Mouse (Mus musculus) gastrocnemius, postnatal 36 days (tissue): ENCODE data around the gene C1qtnf5. TPM values are rescaled to one million over a fixed set of nuclear protein-coding genes. Genes with fewer than 3 reads are reported as not detected.
A peak's percentile ranks its signal among the peaks of the same experiment; 100 is the strongest.
"Not testable (repeated sequence)": the region's sequence is repeated elsewhere in the genome, so short reads cannot be mapped to it uniquely, and the experiment has no call there.

Source experiments
- DNase-seq, 2 experiments: peaks; one replicate each; pipeline ENCODE4 v3.0.0; 2022
- intact Hi-C: fragments of 180-260 bp; cut with DNase I; formaldehyde crosslinking; loops from one replicate; pipeline ENCODE4 v1.15.1; 2025
- total RNA-seq, 2 experiments: library from RNA; stranded (reverse); gene quantifications; 2 replicates each; pipeline ENCODE4 v1.2.3; 2021

C1qtnf5 gene
- total RNA-seq, 2 experiments from 2014 or later: 6.7 to 9.6 TPM

- no peak for DNase-seq
- intact Hi-C loops: no loop called here
Measured at GRCm38 (mm10) chr9:44101490-44101889, 5.6 kb upstream of the C1qtnf5 start, which contains the start of gene Mfrp. TSS of gene Mfrp (plus strand) at chr9:44101729.

- no peak for DNase-seq
- intact Hi-C loops: no loop called here
Measured at GRCm38 (mm10) chr9:44104881-44105280, 2.2 kb upstream of the C1qtnf5 start.

- no peak for DNase-seq
- intact Hi-C loops: no loop called here
Measured at GRCm38 (mm10) chr9:44105781-44106180, 1.3 kb upstream of the C1qtnf5 start.

- DNase-seq: no peak
- intact Hi-C loops: no loop called here
Measured at GRCm38 (mm10) chr9:44106182-44106581, 863 bp upstream of the C1qtnf5 start.

GRCm38 (mm10) chr9:44106596-44106995 is 449 bp upstream of the C1qtnf5 start:
- peak in 1 of 2 experiments; percentile 3 for DNase-seq
- intact Hi-C loops: no loop called here

GRCm38 (mm10) chr9:44107557-44108179 is 623 bp downstream of the C1qtnf5 start:
- intact Hi-C loops: no loop called here
- peak in 1 of 2 experiments; percentile 38 for DNase-seq

- peak in 1 of 2 experiments; percentile 8 for DNase-seq
- intact Hi-C loops: no loop called here
Measured at GRCm38 (mm10) chr9:44108269-44109055, 1.4 kb downstream of the C1qtnf5 start.

GRCm38 (mm10) chr9:44109360-44110095 is 2.5 kb downstream of the C1qtnf5 start:
- intact Hi-C loops: no loop called here
- peak; percentile 58 to 73 for DNase-seq

- intact Hi-C loops, DNase-seq: not testable (repeated sequence)
Measured at GRCm38 (mm10) chr9:44111909-44112308, 4.9 kb downstream of the C1qtnf5 start.

- intact Hi-C loops: no loop called here
- DNase-seq: peak; percentile 87 to 95
Measured at GRCm38 (mm10) chr9:44113105-44113789, 6.2 kb downstream of the C1qtnf5 start, which contains the start of the genes Gm49380 and Rnf26. TSS of gene Gm49380 (minus strand) at chr9:44113500. TSS of gene Rnf26 (minus strand) at chr9:44113517.

- intact Hi-C loops: no loop called here
- peak in 1 of 2 experiments; percentile 1 for DNase-seq
Measured at GRCm38 (mm10) chr9:44114453-44114852, 7.4 kb downstream of the C1qtnf5 start.

GRCm38 (mm10) chr9:44115599-44115998 is 8.6 kb downstream of the C1qtnf5 start:
- peak in 1 of 2 experiments; percentile 0 for DNase-seq
- intact Hi-C loops: no loop called here

- intact Hi-C loops: no loop called here
- DNase-seq: no peak
Measured at GRCm38 (mm10) chr9:44116182-44116581, 9.1 kb downstream of the C1qtnf5 start.

GRCm38 (mm10) chr9:44119011-44119410 is 12.0 kb downstream of the C1qtnf5 start:
- intact Hi-C loops: no loop called here
- DNase-seq: peak in 1 of 2 experiments; percentile 6

- peak in 1 of 2 experiments; percentile 1 for DNase-seq
- intact Hi-C loops: no loop called here
Measured at GRCm38 (mm10) chr9:44119948-44120465, 13.0 kb downstream of the C1qtnf5 start.

GRCm38 (mm10) chr9:44124317-44124716 is 17.3 kb downstream of the C1qtnf5 start:
- no peak for DNase-seq

GRCm38 (mm10) chr9:44125026-44125425 is 18.0 kb downstream of the C1qtnf5 start:
- DNase-seq: no peak

More at GRCm38 (mm10) chr9:44124317-44124716, 17.3 kb downstream of the C1qtnf5 start:
- intact Hi-C loops: loop anchor here (2.0 kb wide), 1 partner anchor 140 kb away; no protein-coding TSS in a partner anchor

GRCm38 (mm10) chr9:44125546-44126428 is 18.7 kb downstream of the C1qtnf5 start:
- intact Hi-C loops: loop anchor here (2.0 to 5.0 kb wide), 2 partner anchors 141 to 262 kb away; no protein-coding TSS in a partner anchor

More at GRCm38 (mm10) chr9:44125026-44125425, 18.0 kb downstream of the C1qtnf5 start:
- intact Hi-C loops: loop anchor here (2.0 to 5.0 kb wide), 2 partner anchors 140 to 262 kb away; no protein-coding TSS in a partner anchor

More at GRCm38 (mm10) chr9:44125546-44126428, 18.7 kb downstream of the C1qtnf5 start:
- peak; percentile 73 to 77 for DNase-seq
